Mouse (Mus musculus) cortical plate, adult 2 months (tissue): Measurements from ENCODE around the gene Wfikkn2.

Experiments used
- CTCF ChIP-seq: fragments of 200-500 bp; IDR thresholded peaks from 2 replicates; pipeline ENCODE4 v1.5.1; 2011; ENCODE audit warnings: mild to moderate bottlenecking, control low read depth, low read length; ENCODE audit not compliant: insufficient read depth; ENCODE audit errors: extremely low read depth
- POLR2A ChIP-seq: fragments of 200-500 bp; IDR thresholded peaks from 2 replicates; pipeline ENCODE4 v1.6.1; 2011; ENCODE audit warnings: mild to moderate bottlenecking, low read length, control low read depth; ENCODE audit not compliant: insufficient read depth; ENCODE audit errors: extremely low read depth

DNA sequence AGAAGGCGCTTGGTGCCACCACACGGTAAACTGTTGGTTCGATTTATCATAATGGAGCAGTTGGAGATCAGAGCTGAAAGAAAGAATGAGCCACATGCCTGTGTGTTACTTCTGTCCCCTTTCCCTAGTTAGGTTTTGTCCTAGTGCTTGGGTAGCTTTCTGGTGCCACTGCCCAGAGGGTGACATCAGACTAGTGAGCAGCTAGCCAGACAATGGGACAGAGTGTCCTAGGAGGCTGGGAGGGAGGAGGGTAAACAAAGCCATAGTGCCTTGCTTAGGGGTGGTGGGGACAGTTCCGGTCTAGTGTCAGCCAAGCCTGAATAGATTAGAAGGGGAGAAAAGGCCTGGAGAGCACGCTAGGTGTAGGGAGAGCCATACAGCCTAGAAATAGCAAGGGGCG lies 12.4 kb downstream of the Wfikkn2 start:
- TF ChIP-seq CTCF (no peak), POLR2A (no peak)
